Mouse (Mus musculus) midbrain, embryonic 15.5 days (tissue): Measurements from ENCODE around the gene Mroh7. TPM values are rescaled to one million over a fixed set of nuclear protein-coding genes. Genes with fewer than 3 reads are reported as not detected.

Source experiments
- ATAC-seq: fragments of 200-750 bp; cut with Nextera tagmentation; replicated peaks from 2 replicates; pipeline ENCODE4 v1.8.0; 2017; ENCODE audit warnings: moderate TSS enrichment
- H3K27ac ChIP-seq: fragments of 300-500 bp; sonication (generic); 2 replicates; pipeline ENCODE4 v1.5.1; 2015; ENCODE audit warnings: mild to moderate bottlenecking, inconsistent platforms
- H3K27me3 ChIP-seq: fragments of 300-500 bp; sonication (generic); replicated peaks from 2 replicates; pipeline ENCODE4 v1.6.1; 2015; ENCODE audit warnings: inconsistent platforms
- H3K36me3 ChIP-seq: fragments of 300-500 bp; sonication (generic); replicated peaks from 2 replicates; pipeline ENCODE4 v1.6.1; 2015; ENCODE audit warnings: inconsistent platforms
- H3K4me1 ChIP-seq: fragments of 300-500 bp; sonication (generic); 2 replicates; pipeline ENCODE4 v1.6.1; 2015; ENCODE audit warnings: inconsistent platforms
- H3K4me2 ChIP-seq: fragments of 300-500 bp; sonication (generic); 2 replicates; pipeline ENCODE4 v1.6.1; 2015; ENCODE audit warnings: inconsistent platforms, mild to moderate bottlenecking, moderate library complexity
- H3K4me3 ChIP-seq: fragments of 300-500 bp; sonication (generic); 2 replicates; pipeline ENCODE4 v1.5.1; 2015; ENCODE audit warnings: mild to moderate bottlenecking, inconsistent platforms
- H3K9ac ChIP-seq: fragments of 300-500 bp; sonication (generic); 2 replicates; pipeline ENCODE4 v1.6.1; 2015; ENCODE audit warnings: mild to moderate bottlenecking, inconsistent platforms
- H3K9me3 ChIP-seq: fragments of 300-500 bp; sonication (generic); 2 replicates; pipeline ENCODE4 v1.6.1; 2016; ENCODE audit warnings: inconsistent platforms
- WGBS: fragments of 180-500 bp; shearing (Covaris S2); methylation state at CpG from one replicate; pipeline ENCODE4 v1.1.7; 2015; ENCODE audit warnings: mixed read lengths; 5-methylcytosine and 5-hydroxymethylcytosine counted together
- polyA plus RNA-seq: library from polyadenylated mRNA; unstranded; fragments of >200 nt; fragmentation: Nextera tagmentation; extraction: Ambion mirVana; gene quantifications from 2 replicates; pipeline ENCODE4 v1.2.1, GENCODE M21; 2015

Mroh7 gene
- polyA plus RNA-seq, 1 experiment from 2014 or later: 0.84 TPM

- Histone ChIP-seq H3K4me2 (no peak overlapping the region), H3K9me3 (no peaks in the 10 kb centered on the region), H3K4me1 (no peaks in the 10 kb centered on the region), H3K4me3 (no peak overlapping the region), H3K27me3 (0 out of 2 replicates have a peak, but pooled peaks cover 6% of the 10 kb centered on the region), H3K9ac (no peak overlapping the region), H3K36me3 (no peaks in the 10 kb centered on the region), H3K27ac (no peak overlapping the region)
- 53% methylated on average over 3 of the region's 3 CpGs for WGBS
- ATAC-seq: no peak
These were observed 42.0 kb downstream of the Mroh7 start for GRCm38 (mm10) chr4:106688636-106689296.

- Histone ChIP-seq H3K9ac (no peak overlapping the region), H3K27ac (no peak overlapping the region), H3K9me3 (no peaks in the 10 kb centered on the region), H3K36me3 (peaks cover 5% of the 10 kb centered on the region; the same call in 1 of the 2 replicates), H3K4me3 (no peak overlapping the region), H3K4me2 (no peak overlapping the region), H3K4me1 (peaks cover 10% of the 10 kb centered on the region), H3K27me3 (no peaks in the 10 kb centered on the region)
- no peak for ATAC-seq
- WGBS: 67% methylated on average over 2 of the region's 2 CpGs
These were observed 49.8 kb downstream of the Mroh7 start for GRCm38 (mm10) chr4:106680955-106681354.

- ATAC-seq: peak; percentile 44
- WGBS: 51% methylated on average over 3 of the region's 3 CpGs
These were observed 51.6 kb downstream of the Mroh7 start for GRCm38 (mm10) chr4:106679152-106679551.

GRCm38 (mm10) chr4:106678442-106679118 lies 52.1 kb downstream of the Mroh7 start, which contains the start of gene Ttc4:
Gene Ttc4, minus strand, starts transcription at chr4:106678944.
- WGBS: under 1% methylated on average over 43 of the region's 43 CpGs
- Histone ChIP-seq H3K4me1 (peaks cover 10% of the 10 kb centered on the region), H3K4me2 (peak within 1 kb of the TSS; percentile 67), H3K4me3 (peak within 1 kb of the TSS; percentile 76), H3K36me3 (peaks cover 16% of the 10 kb centered on the region; the same call in 1 of the 2 replicates), H3K9ac (peak within 1 kb of the TSS; percentile 65), H3K27me3 (no peaks in the 10 kb centered on the region), H3K9me3 (no peaks in the 10 kb centered on the region), H3K27ac (0 out of 2 replicates have a peak within 1 kb of the TSS, but pooled peaks have one; percentile 31)
- peak; percentile 97 for ATAC-seq

More at GRCm38 (mm10) chr4:106679152-106679551, 51.6 kb downstream of the Mroh7 start:
- Histone ChIP-seq H3K9ac (0 out of 2 replicates have a peak overlapping the region, but pooled peaks have one; percentile 65), H3K4me1 (peaks cover 10% of the 10 kb centered on the region), H3K27me3 (no peaks in the 10 kb centered on the region), H3K36me3 (peaks cover 14% of the 10 kb centered on the region; the same call in 1 of the 2 replicates), H3K4me3 (peak overlapping the region; percentile 76), H3K9me3 (no peaks in the 10 kb centered on the region), H3K4me2 (peak overlapping the region; percentile 67), H3K27ac (0 out of 2 replicates have a peak overlapping the region, but pooled peaks have one; percentile 6)

GRCm38 (mm10) chr4:106676749-106677148 lies 54.0 kb downstream of the Mroh7 start:
- peaks cover 20% of the 10 kb centered on the region for H3K36me3 ChIP-seq
- H3K27me3 ChIP-seq: no peaks in the 10 kb centered on the region
- ATAC-seq: no peak
- no peak overlapping the region for H3K27ac ChIP-seq
- peaks cover 10% of the 10 kb centered on the region for H3K4me1 ChIP-seq
- no peak overlapping the region for H3K4me3 ChIP-seq
- no peak overlapping the region for H3K4me2 ChIP-seq
- WGBS: 89% methylated on average over 5 of the region's 5 CpGs
- no peak overlapping the region for H3K9ac ChIP-seq
- no peaks in the 10 kb centered on the region for H3K9me3 ChIP-seq

GRCm38 (mm10) chr4:106666546-106666945 lies 64.2 kb downstream of the Mroh7 start:
- WGBS: 92% methylated on average over 2 of the region's 2 CpGs
- no peak overlapping the region for H3K27ac ChIP-seq
- no peak overlapping the region for H3K9ac ChIP-seq
- H3K36me3 ChIP-seq: peaks cover 65% of the 10 kb centered on the region
- H3K4me3 ChIP-seq: no peak overlapping the region
- no peaks in the 10 kb centered on the region for H3K9me3 ChIP-seq
- ATAC-seq: no peak
- H3K4me2 ChIP-seq: no peak overlapping the region
- no peaks in the 10 kb centered on the region for H3K27me3 ChIP-seq
- no peaks in the 10 kb centered on the region for H3K4me1 ChIP-seq

- Histone ChIP-seq H3K4me2 (no peak overlapping the region), H3K36me3 (peaks cover 69% of the 10 kb centered on the region), H3K4me1 (no peaks in the 10 kb centered on the region), H3K4me3 (no peak overlapping the region), H3K9ac (no peak overlapping the region), H3K27me3 (no peaks in the 10 kb centered on the region), H3K27ac (no peak overlapping the region), H3K9me3 (no peaks in the 10 kb centered on the region)
- 93% methylated on average over 10 of the region's 10 CpGs for WGBS
- no peak for ATAC-seq
These were observed 65.1 kb downstream of the Mroh7 start for GRCm38 (mm10) chr4:106665673-106666072.

- H3K4me3 ChIP-seq: no peak overlapping the region
- H3K9ac ChIP-seq: no peak overlapping the region
- ATAC-seq: no peak
- H3K9me3 ChIP-seq: no peaks in the 10 kb centered on the region
- H3K36me3 ChIP-seq: peaks cover 71% of the 10 kb centered on the region
- H3K4me2 ChIP-seq: no peak overlapping the region
- no peak overlapping the region for H3K27ac ChIP-seq
- WGBS: 95% methylated on average over 2 of the region's 2 CpGs
- no peaks in the 10 kb centered on the region for H3K4me1 ChIP-seq
- H3K27me3 ChIP-seq: no peaks in the 10 kb centered on the region
These were observed 65.5 kb downstream of the Mroh7 start for GRCm38 (mm10) chr4:106665269-106665668.

GRCm38 (mm10) chr4:106664697-106665096 lies 66.0 kb downstream of the Mroh7 start:
- Histone ChIP-seq H3K36me3 (peaks cover 66% of the 10 kb centered on the region), H3K27ac (no peak overlapping the region), H3K9ac (no peak overlapping the region), H3K4me3 (no peak overlapping the region), H3K9me3 (no peaks in the 10 kb centered on the region), H3K27me3 (no peaks in the 10 kb centered on the region), H3K4me1 (no peaks in the 10 kb centered on the region), H3K4me2 (no peak overlapping the region)
- ATAC-seq: no peak
- 89% methylated on average over 6 of the region's 6 CpGs for WGBS

- Histone ChIP-seq H3K9me3 (no peaks in the 10 kb centered on the region), H3K27ac (no peak overlapping the region), H3K9ac (no peak overlapping the region), H3K36me3 (peaks cover 64% of the 10 kb centered on the region), H3K4me3 (no peak overlapping the region), H3K27me3 (no peaks in the 10 kb centered on the region), H3K4me1 (no peaks in the 10 kb centered on the region), H3K4me2 (no peak overlapping the region)
- no peak for ATAC-seq
- 91% methylated on average over 5 of the region's 5 CpGs for WGBS
These were observed 66.7 kb downstream of the Mroh7 start for GRCm38 (mm10) chr4:106663956-106664470.

GRCm38 (mm10) chr4:106655681-106656080 lies 75.0 kb downstream of the Mroh7 start:
- ATAC-seq: no peak
- H3K36me3 ChIP-seq: 0 out of 2 replicates have a peak, but pooled peaks cover 11% of the 10 kb centered on the region
- no peak overlapping the region for H3K4me2 ChIP-seq
- peaks cover 9% of the 10 kb centered on the region for H3K4me1 ChIP-seq
- no peaks in the 10 kb centered on the region for H3K9me3 ChIP-seq
- no peaks in the 10 kb centered on the region for H3K27me3 ChIP-seq
- no peak overlapping the region for H3K27ac ChIP-seq
- WGBS: 93% methylated on average over 10 of the region's 10 CpGs
- H3K4me3 ChIP-seq: no peak overlapping the region
- no peak overlapping the region for H3K9ac ChIP-seq

- ATAC-seq: no peak
- Histone ChIP-seq H3K4me1 (peaks cover 9% of the 10 kb centered on the region), H3K27ac (no peak overlapping the region), H3K4me3 (no peak overlapping the region), H3K4me2 (no peak overlapping the region), H3K36me3 (0 out of 2 replicates have a peak, but pooled peaks cover under 1% of the 10 kb centered on the region), H3K9me3 (no peaks in the 10 kb centered on the region), H3K9ac (no peak overlapping the region), H3K27me3 (no peaks in the 10 kb centered on the region; the same call in 1 of the 2 replicates)
- WGBS: 94% methylated on average over 15 of the region's 15 CpGs
These were observed 77.7 kb downstream of the Mroh7 start for GRCm38 (mm10) chr4:106653051-106653450.
